Mouse (Mus musculus) lung, postnatal 0 days (tissue): ENCODE data around the gene AI464131. TPM values are rescaled to one million over a fixed set of nuclear protein-coding genes. Genes with fewer than 3 reads are reported as not detected.

Source experiments
- ATAC-seq: fragments of 200-750 bp; cut with Nextera tagmentation; 2 replicates; pipeline ENCODE4 v1.8.0; 2017; ENCODE audit warnings: moderate library complexity
- DNase-seq: peaks from one replicate; pipeline ENCODE4 v3.0.0-alpha.2; 2016; ENCODE audit warnings: low spot score
- H3K27ac ChIP-seq: fragments of 300-500 bp; sonication (generic); 2 replicates; pipeline ENCODE4 v1.5.1; 2014; ENCODE audit warnings: antibody characterized with exemption, mild to moderate bottlenecking, low read length, mixed read lengths
- H3K27me3 ChIP-seq: fragments of 300-500 bp; sonication (generic); replicated peaks from 2 replicates; pipeline ENCODE4 v1.6.1; 2014; ENCODE audit warnings: low read length, mixed read lengths; ENCODE audit not compliant: insufficient read depth
- H3K36me3 ChIP-seq: fragments of 300-500 bp; sonication (generic); 2 replicates; pipeline ENCODE4 v1.6.1; 2014; ENCODE audit warnings: low read length, mixed read lengths; ENCODE audit not compliant: insufficient read depth
- H3K4me1 ChIP-seq: fragments of 300-500 bp; sonication (generic); 2 replicates; pipeline ENCODE4 v1.6.1; 2014; ENCODE audit warnings: antibody characterized with exemption, low read depth, low read length, mixed read lengths; ENCODE audit not compliant: insufficient read depth
- H3K4me2 ChIP-seq: fragments of 300-500 bp; sonication (generic); replicated peaks from 2 replicates; pipeline ENCODE4 v1.6.1; 2014; ENCODE audit warnings: low read depth, mild to moderate bottlenecking, low read length, moderate library complexity, mixed read lengths
- H3K4me3 ChIP-seq: fragments of 300-500 bp; sonication (generic); 2 replicates; pipeline ENCODE4 v1.5.1; 2014; ENCODE audit warnings: low read depth, low read length
- H3K9ac ChIP-seq: fragments of 300-500 bp; sonication (generic); replicated peaks from 2 replicates; pipeline ENCODE4 v1.6.1; 2014; ENCODE audit warnings: low read depth, mild to moderate bottlenecking
- H3K9me3 ChIP-seq: fragments of 300-500 bp; sonication (generic); 2 replicates; pipeline ENCODE4 v1.6.1; 2016; ENCODE audit warnings: low read length, mixed read lengths
- CTCF ChIP-seq: IDR thresholded peaks from 2 replicates; pipeline ENCODE4 v1.5.1; 2016; ENCODE audit warnings: antibody characterized with exemption, mild to moderate bottlenecking
- EP300 ChIP-seq: IDR thresholded peaks from 2 replicates; pipeline ENCODE4 v1.6.1; 2016; ENCODE audit warnings: antibody characterized with exemption, mild to moderate bottlenecking, control low read depth
- WGBS: fragments of 180-500 bp; shearing (Covaris S2); extraction: QIAGEN DNeasy Blood & Tissue Kit; methylation state at CpG from one replicate; pipeline ENCODE4 v1.1.7; 2014; 5-methylcytosine and 5-hydroxymethylcytosine counted together
- polyA plus RNA-seq: library from polyadenylated mRNA; unstranded; fragments of >200 nt; fragmentation: Nextera tagmentation; extraction: Ambion mirVana; gene quantifications from 2 replicates; pipeline ENCODE4 v1.2.1, GENCODE M21; 2015

The AI464131 gene
- polyA plus RNA-seq, 1 experiment from 2014 or later: 5.5 TPM

DNA sequence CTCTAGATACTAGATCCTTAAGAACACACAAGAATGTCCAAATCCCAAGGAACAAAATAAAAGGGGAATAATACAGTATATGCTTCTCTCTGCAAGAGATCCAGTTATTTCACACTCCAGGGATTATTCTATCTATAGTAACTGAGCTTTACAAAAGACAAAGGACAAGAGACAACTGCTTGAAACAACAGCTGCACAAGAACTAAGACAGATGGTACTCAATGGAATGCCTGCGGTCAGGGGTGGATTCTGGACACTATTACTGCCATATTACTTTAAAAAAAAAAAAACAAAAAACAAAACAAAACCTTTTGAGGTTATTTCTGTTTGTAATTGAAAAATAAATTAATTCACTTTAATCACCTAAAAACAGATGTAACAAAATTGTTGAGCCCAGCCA is 42.2 kb downstream of the AI464131 start:
- no peaks in the 10 kb centered on the region for H3K9me3 ChIP-seq
- H3K4me2 ChIP-seq: no peak overlapping the region
- no peaks in the 10 kb centered on the region for H3K27me3 ChIP-seq
- no peak overlapping the region for H3K9ac ChIP-seq
- no peak for DNase-seq
- TF ChIP-seq CTCF (no peak), EP300 (no peak)
- no peak for ATAC-seq
- H3K4me3 ChIP-seq: no peak overlapping the region
- H3K4me1 ChIP-seq: no peaks in the 10 kb centered on the region
- 97% methylated on average over 1 of the region's 1 CpGs for WGBS
- no peaks in the 10 kb centered on the region for H3K36me3 ChIP-seq
- H3K27ac ChIP-seq: no peak overlapping the region

- Histone ChIP-seq H3K4me3 (no peak overlapping the region), H3K27ac (no peak overlapping the region), H3K36me3 (no peaks in the 10 kb centered on the region), H3K9ac (no peak overlapping the region), H3K27me3 (no peaks in the 10 kb centered on the region), H3K4me1 (no peaks in the 10 kb centered on the region), H3K9me3 (no peaks in the 10 kb centered on the region), H3K4me2 (no peak overlapping the region)
- WGBS: 97% methylated on average over 3 of the region's 3 CpGs
- DNase-seq (no peak), ATAC-seq (no peak)
- TF ChIP-seq EP300 (no peak), CTCF (no peak)
Measured at GRCm38 (mm10) chr4:41447595-41447994, 55.3 kb downstream of the AI464131 start.

Other genes starting within 250 kb of the AI464131 start
- 18.2 and 21.4 TPM in 2 replicates for gene Ubap2, start 227.9 kb downstream of the AI464131 start, polyA plus RNA-seq
- gene Dcaf12, start 188.2 kb downstream of the AI464131 start, polyA plus RNA-seq: 41.3 and 48.1 TPM in 2 replicates
- 41.9 and 44.1 TPM in 2 replicates for gene Ubap1, start 154.1 kb downstream of the AI464131 start, polyA plus RNA-seq
- gene Kif24, start 38.2 kb downstream of the AI464131 start, polyA plus RNA-seq: 1.1 and 1.3 TPM in 2 replicates
- 23.7 and 28.5 TPM in 2 replicates for gene Nudt2, start 37.9 kb downstream of the AI464131 start, polyA plus RNA-seq
- 37.3 and 41.4 TPM in 2 replicates for gene 1110017D15Rik, start 14.3 kb upstream of the AI464131 start, polyA plus RNA-seq
- 4.7 and 5.2 TPM in 2 replicates for gene Fam219a, start 66.5 kb upstream of the AI464131 start, polyA plus RNA-seq
- 8.9 and 9.0 TPM in 2 replicates for gene Dnaic1, start 66.7 kb upstream of the AI464131 start, polyA plus RNA-seq
- gene Enho, start 137.2 kb upstream of the AI464131 start, polyA plus RNA-seq: 18.9 and 25.0 TPM in 2 replicates
- 0.77 and 1.1 TPM in 2 replicates for gene Cntfr, start 194.0 kb upstream of the AI464131 start, polyA plus RNA-seq
- gene Il11ra1, start 196.9 kb upstream of the AI464131 start, polyA plus RNA-seq: 62.1 and 72.6 TPM in 2 replicates
- 45.6 and 51.8 TPM in 2 replicates for gene Rpp25l, start 210.5 kb upstream of the AI464131 start, polyA plus RNA-seq
- 143 and 151 TPM in 2 replicates for gene Dctn3, start 220.1 kb upstream of the AI464131 start, polyA plus RNA-seq
- 0.06 TPM in 1 of 2 replicates, not detected in the other for gene Arid3c, start 228.1 kb upstream of the AI464131 start, polyA plus RNA-seq